Mouse (Mus musculus): ENCODE measurements around the gene Mapk10. TPM values are rescaled to one million over a fixed set of nuclear protein-coding genes. Genes with fewer than 3 reads are reported as not detected.

The Mapk10 gene
- polyA plus RNA-seq, 1 experiment from 2014 or later = 7.2 TPM

DNA sequence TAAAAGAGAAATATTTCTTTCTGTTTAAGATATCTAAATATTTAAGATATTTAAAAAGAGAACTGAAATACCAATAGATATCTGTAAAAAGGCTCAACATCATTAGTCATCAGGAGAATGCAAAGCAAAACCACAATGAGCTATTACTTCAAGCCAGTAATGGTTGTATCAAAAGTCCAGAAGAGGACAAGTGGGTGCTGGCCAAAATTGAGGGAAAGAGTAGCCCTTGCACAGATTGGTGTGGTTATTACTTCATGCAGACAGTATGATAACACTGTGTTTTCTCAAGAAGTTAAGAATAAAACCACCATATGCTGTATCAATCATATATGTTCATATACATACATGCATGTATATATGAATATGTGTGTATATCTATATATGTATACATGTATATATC, 353.1 kb downstream of the Mapk10 start:
- Histone ChIP-seq H3K36me3 (ENCODE audit: control insufficient read depth, insufficient read depth, low read length) (no peaks in the 10 kb centered on the region), H3K9me3 (replicated peaks; ENCODE audit: control insufficient read depth, low read length) (no peaks in the 10 kb centered on the region), H3K4me3 (replicated peaks; ENCODE audit: low read length) (no peak overlapping the region), H3K27me3 (ENCODE audit: control insufficient read depth, insufficient read depth, low read length) (no peaks in the 10 kb centered on the region), H3K4me1 (ENCODE audit: control insufficient read depth, insufficient read depth, low read length) (peaks cover 2% of the 10 kb centered on the region; the same call in 1 of the 2 replicates), H3K9ac (ENCODE audit: low read length) (no peak overlapping the region), H3K4me2 (ENCODE audit: low read depth, low read length) (no peak overlapping the region), H3K27ac (ENCODE audit: low read length) (no peak overlapping the region)
- ATAC-seq (ENCODE audit: insufficient read depth, low FRiP score) = no peak

Other genes with a start within 250 kb of the Mapk10 start
- 16.8 and 18.8 TPM in 2 replicates for gene Ptpn13, start 213.9 kb upstream of the Mapk10 start, polyA plus RNA-seq (2015; fragmentation: Nextera tagmentation; extraction: Ambion mirVana)